Mouse (Mus musculus) frontal cortex, postnatal 10 days (tissue): ENCODE measurements at regions not wholly inside any gene's neighbourhood (a gene's known extent, or its start where the extent isn't known, plus 50 kb on each side); places are given as distances from the start of the nearest gene placed in this dataset.

Experiments used
- DNase-seq, 2 experiments: peaks; one replicate each; pipeline ENCODE4 v3.0.0; 2022; ENCODE audit warnings: low spot score in 2 of 2, mixed read lengths in 1 of 2

- DNase-seq: no peak
Observed at GRCm38 (mm10) chr16:92928201-92928600, 102.3 kb upstream of the Runx1 start.

GRCm38 (mm10) chr16:92927662-92928061, 101.7 kb upstream of the Runx1 start:
- no peak for DNase-seq

GRCm38 (mm10) chr16:92926853-92927252, 100.9 kb upstream of the Runx1 start:
- DNase-seq: no peak

GRCm38 (mm10) chr16:92920947-92921346, 95.0 kb upstream of the Runx1 start:
- no peak for DNase-seq

- DNase-seq: no peak
Observed at GRCm38 (mm10) chr16:92917356-92917755, 91.4 kb upstream of the Runx1 start.

GRCm38 (mm10) chr16:92915651-92916050, 89.7 kb upstream of the Runx1 start:
- DNase-seq: no peak

- no peak for DNase-seq
Observed at GRCm38 (mm10) chr16:92906873-92907272, 80.9 kb upstream of the Runx1 start.

GRCm38 (mm10) chr16:92905626-92906025, 79.7 kb upstream of the Runx1 start:
- no peak for DNase-seq

- no peak for DNase-seq
Observed at GRCm38 (mm10) chr16:92903892-92904473, 78.0 kb upstream of the Runx1 start.

- no peak for DNase-seq
Observed at GRCm38 (mm10) chr16:92903486-92903885, 77.5 kb upstream of the Runx1 start.

- no peak for DNase-seq
Observed at GRCm38 (mm10) chr16:92899704-92900103, 73.8 kb upstream of the Runx1 start.

GRCm38 (mm10) chr16:92891741-92892140, 65.8 kb upstream of the Runx1 start:
- DNase-seq: no peak

GRCm38 (mm10) chr16:92890713-92891112, 64.8 kb upstream of the Runx1 start:
- no peak for DNase-seq

- DNase-seq: no peak
Observed at GRCm38 (mm10) chr16:92889537-92889936, 63.6 kb upstream of the Runx1 start.

GRCm38 (mm10) chr16:92886226-92886625, 60.3 kb upstream of the Runx1 start:
- no peak for DNase-seq

GRCm38 (mm10) chr16:92883821-92884272, 57.9 kb upstream of the Runx1 start:
- no peak for DNase-seq

- no peak for DNase-seq
Observed at GRCm38 (mm10) chr16:92880356-92881043, 54.6 kb upstream of the Runx1 start.

GRCm38 (mm10) chr16:92878081-92878480, 52.1 kb upstream of the Runx1 start:
- no peak for DNase-seq
